Comparison of ENCODE assay signal across 42 mouse cellular contexts in genomic region chr2:154813426-154813825, GRCm38 (mm10). TPM values are rescaled to one million over a fixed set of nuclear protein-coding genes. Genes with fewer than 3 reads are reported as not detected.
"Had no signal": no experiment of that assay in that cellular context is flagged by ENCODE, and none has a peak within 500 bp of the region (broad histone marks: within the 10 kb centered on the region; RNA-seq: fewer than 3 reads in every experiment).

No protein-coding gene starts in this region.

- H3K9me3 ChIP-seq: heart, embryonic 12.5 days; heart, embryonic 13.5 days; heart, embryonic 15.5 days; hindbrain, embryonic 10.5 days; hindbrain, embryonic 12.5 days; hindbrain, embryonic 13.5 days; hindbrain, embryonic 15.5 days; intestine, embryonic 15.5 days; kidney, embryonic 15.5 days had no signal

- H3K27me3 ChIP-seq: heart, embryonic 12.5 days; heart, embryonic 13.5 days; heart, embryonic 15.5 days; hindbrain, embryonic 12.5 days; hindbrain, embryonic 13.5 days; hindbrain, embryonic 15.5 days; intestine, embryonic 15.5 days; kidney, embryonic 15.5 days had no signal

- ATAC-seq: hindbrain, postnatal 0 days; inflammation-experienced regulatory T-cells, adult 6 months; intestine, embryonic 15.5 days; intestine, embryonic 16.5 days; intestine, postnatal 0 days had no signal

- H3K4me2 ChIP-seq: heart, embryonic 11.5 days; heart, embryonic 12.5 days; heart, embryonic 13.5 days; heart, embryonic 15.5 days; hindbrain, embryonic 12.5 days; hindbrain, embryonic 13.5 days; hindbrain, embryonic 14.5 days; hindbrain, embryonic 15.5 days; intestine, embryonic 15.5 days; kidney, embryonic 15.5 days had no signal

- H3K36me3 ChIP-seq: heart, embryonic 12.5 days; heart, embryonic 13.5 days; heart, embryonic 15.5 days; hindbrain, embryonic 10.5 days; hindbrain, embryonic 12.5 days; hindbrain, embryonic 13.5 days; hindbrain, embryonic 15.5 days; intestine, embryonic 15.5 days; kidney, embryonic 15.5 days had no signal

- DNase-seq: heart, postnatal 10 days; heart, postnatal 14 days; heart, postnatal 36 days; heart, postnatal 4 days; kidney, adult 11 months; kidney, adult 18-20 months; kidney, adult 2 months; kidney, adult 8-10 months; kidney, adult 9 months; kidney, postnatal 10 days; kidney, postnatal 14 days; kidney, postnatal 25 days; kidney, postnatal 36 days; kidney, postnatal 4 days; layer of hippocampus, adult 9-11 months; layer of hippocampus, postnatal 36 days had no signal

- H3K27ac ChIP-seq: heart, embryonic 13.5 days; heart, embryonic 15.5 days; hindbrain, embryonic 10.5 days; hindbrain, embryonic 12.5 days; hindbrain, embryonic 13.5 days; hindbrain, embryonic 14.5 days; hindbrain, embryonic 15.5 days; hindbrain, postnatal 0 days; intestine, embryonic 15.5 days; kidney, embryonic 15.5 days; kidney, postnatal 0 days; layer of hippocampus, adult 2 months; left cerebral cortex, adult 2 months had no signal

- H3K9ac ChIP-seq: heart, embryonic 12.5 days; heart, embryonic 13.5 days; heart, embryonic 15.5 days; hindbrain, embryonic 12.5 days; hindbrain, embryonic 13.5 days; hindbrain, embryonic 14.5 days; hindbrain, embryonic 15.5 days; intestine, embryonic 15.5 days; kidney, embryonic 15.5 days had no signal

- H3K4me3 ChIP-seq: heart, embryonic 12.5 days; heart, embryonic 13.5 days; heart, embryonic 15.5 days; hindbrain, embryonic 10.5 days; hindbrain, embryonic 12.5 days; hindbrain, embryonic 13.5 days; hindbrain, embryonic 15.5 days; intestine, embryonic 15.5 days; kidney, embryonic 15.5 days; layer of hippocampus, adult 2 months; left cerebral cortex, adult 2 months had no signal

RNA-seq across cellular contexts. Expression of gene a, which starts 22.2 kb away (rescaled TPM):
- polyA plus RNA-seq: heart, embryonic 12.5 days; heart, embryonic 14.5 days; heart, postnatal 0 days; inflammation-experienced regulatory T-cells, adult 6 months; intestine, embryonic 16.5 days; kidney, adult 2 months; kidney, embryonic 14.5 days had no signal

RNA-seq across cellular contexts. Expression of gene Gm14214, which starts 43.6 kb away (rescaled TPM):
- polyA plus RNA-seq: heart, embryonic 11.5 days; heart, embryonic 12.5 days; heart, embryonic 13.5 days; heart, embryonic 14.5 days; heart, embryonic 15.5 days; heart, embryonic 16.5 days; heart, postnatal 0 days; hindbrain, embryonic 10.5 days; hindbrain, embryonic 11.5 days; hindbrain, embryonic 12.5 days; hindbrain, embryonic 13.5 days; hindbrain, embryonic 14.5 days; hindbrain, embryonic 15.5 days; hindbrain, postnatal 0 days; inflammation-experienced regulatory T-cells, adult 6 months; intestine, embryonic 14.5 days; intestine, embryonic 15.5 days; intestine, embryonic 16.5 days; intestine, postnatal 0 days; kidney, adult 2 months; kidney, embryonic 14.5 days; kidney, embryonic 15.5 days; kidney, embryonic 16.5 days; kidney, postnatal 0 days; large intestine, adult 2 months had no signal
